Mouse (Mus musculus) embryonic fibroblast, embryonic 13.5 days (primary cell): ENCODE results near the gene Daxx.

Source experiments
- CTCF ChIP-seq: IDR thresholded peaks from 2 replicates; pipeline ENCODE4 v1.5.1; 2011; ENCODE audit warnings: mild to moderate bottlenecking, control low read depth, low read length, moderate library complexity, borderline replicate concordance; ENCODE audit not compliant: insufficient read depth
- POLR2A ChIP-seq: IDR thresholded peaks from 2 replicates; pipeline ENCODE4 v1.6.1; 2011; ENCODE audit warnings: low read depth, mild to moderate bottlenecking, control low read depth, low read length, moderate library complexity

DNA sequence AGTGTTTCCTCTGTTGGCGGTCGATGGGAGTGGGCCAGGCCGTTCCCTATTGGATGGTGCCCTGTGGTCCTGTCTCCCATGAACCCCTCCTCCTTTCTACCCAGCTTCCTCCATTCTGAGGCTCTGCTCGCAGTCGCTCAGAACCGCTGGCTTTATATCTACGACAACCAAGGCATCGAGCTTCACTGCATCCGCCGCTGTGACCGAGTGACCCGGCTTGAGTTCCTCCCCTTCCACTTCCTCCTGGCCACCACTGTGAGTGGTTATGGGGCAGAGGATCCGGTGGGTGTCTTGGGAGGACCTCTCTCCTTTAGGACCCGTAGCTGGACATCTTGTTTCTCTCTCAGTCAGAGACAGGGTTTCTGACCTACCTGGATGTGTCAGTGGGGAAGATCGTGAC lies 34.2 kb downstream of the Daxx start:
- TF ChIP-seq CTCF (no peak), POLR2A (no peak)
